Mouse (Mus musculus) liver, adult 2 months (tissue): ENCODE measurements around the gene Clmn.

Experiments used
- CTCF ChIP-seq: fragments of 200-500 bp; IDR thresholded peaks from 2 replicates; pipeline ENCODE4 v1.5.1; 2011; ENCODE audit warnings: low read depth, low read length, control low read depth
- POLR2A ChIP-seq: fragments of 200-500 bp; IDR thresholded peaks from 2 replicates; pipeline ENCODE4 v1.6.1; 2011; ENCODE audit warnings: low read length, control low read depth; ENCODE audit not compliant: insufficient read depth; ENCODE audit errors: extremely low read depth

GRCm38 (mm10) chr12:104907133-104907532, 42.3 kb upstream of the Clmn start:
- TF ChIP-seq CTCF = no peak
- no peak for TF ChIP-seq POLR2A
